Mouse (Mus musculus) testis, postnatal 10 days (tissue): Measurements from ENCODE around the gene Enah.

Source experiments
- DNase-seq: peaks from one replicate; pipeline ENCODE4 v3.0.0; 2021; ENCODE audit warnings: low spot score

Gene Enah

GRCm38 (mm10) chr1:182027426-182027979 lies 7.7 kb upstream of the Enah start:
- DNase-seq, result no peak

- no peak for DNase-seq
Observed at GRCm38 (mm10) chr1:182026821-182027220, 7.0 kb upstream of the Enah start.

GRCm38 (mm10) chr1:182026120-182026519 lies 6.3 kb upstream of the Enah start:
- no peak for DNase-seq

- no peak for DNase-seq
Observed at GRCm38 (mm10) chr1:182021691-182022299, 2.0 kb upstream of the Enah start.

- DNase-seq, result no peak
Observed at GRCm38 (mm10) chr1:182020831-182021460, 1.2 kb upstream of the Enah start.

- peak; percentile 59 for DNase-seq
Observed at GRCm38 (mm10) chr1:182019266-182019925, 394 bp downstream of the Enah start.

GRCm38 (mm10) chr1:182018397-182019265 lies 1.2 kb downstream of the Enah start:
- DNase-seq, result peak; percentile 69

GRCm38 (mm10) chr1:182005831-182006230 lies 14.0 kb downstream of the Enah start:
- no peak for DNase-seq

GRCm38 (mm10) chr1:181998673-181999072 lies 21.1 kb downstream of the Enah start:
- DNase-seq, result no peak

- no peak for DNase-seq
Observed at GRCm38 (mm10) chr1:181997791-181998190, 22.0 kb downstream of the Enah start.

GRCm38 (mm10) chr1:181993597-181993996 lies 26.2 kb downstream of the Enah start:
- no peak for DNase-seq

GRCm38 (mm10) chr1:181988367-181988766 lies 31.4 kb downstream of the Enah start:
- no peak for DNase-seq

GRCm38 (mm10) chr1:181987226-181987625 lies 32.6 kb downstream of the Enah start:
- DNase-seq, result no peak

GRCm38 (mm10) chr1:181985880-181986279 lies 33.9 kb downstream of the Enah start:
- no peak for DNase-seq

- DNase-seq, result no peak
Observed at GRCm38 (mm10) chr1:181984811-181985210, 35.0 kb downstream of the Enah start.

- no peak for DNase-seq
Observed at GRCm38 (mm10) chr1:181980017-181980719, 39.6 kb downstream of the Enah start.

- DNase-seq, result no peak
Observed at GRCm38 (mm10) chr1:181975510-181975909, 44.3 kb downstream of the Enah start.

GRCm38 (mm10) chr1:181974897-181975296 lies 44.9 kb downstream of the Enah start:
- DNase-seq, result no peak

- no peak for DNase-seq
Observed at GRCm38 (mm10) chr1:181965277-181965676, 54.5 kb downstream of the Enah start.

- no peak for DNase-seq
Observed at GRCm38 (mm10) chr1:181963827-181964226, 56.0 kb downstream of the Enah start.

- DNase-seq, result no peak
Observed at GRCm38 (mm10) chr1:181963351-181963750, 56.4 kb downstream of the Enah start.
